In the genomic region with DNA sequence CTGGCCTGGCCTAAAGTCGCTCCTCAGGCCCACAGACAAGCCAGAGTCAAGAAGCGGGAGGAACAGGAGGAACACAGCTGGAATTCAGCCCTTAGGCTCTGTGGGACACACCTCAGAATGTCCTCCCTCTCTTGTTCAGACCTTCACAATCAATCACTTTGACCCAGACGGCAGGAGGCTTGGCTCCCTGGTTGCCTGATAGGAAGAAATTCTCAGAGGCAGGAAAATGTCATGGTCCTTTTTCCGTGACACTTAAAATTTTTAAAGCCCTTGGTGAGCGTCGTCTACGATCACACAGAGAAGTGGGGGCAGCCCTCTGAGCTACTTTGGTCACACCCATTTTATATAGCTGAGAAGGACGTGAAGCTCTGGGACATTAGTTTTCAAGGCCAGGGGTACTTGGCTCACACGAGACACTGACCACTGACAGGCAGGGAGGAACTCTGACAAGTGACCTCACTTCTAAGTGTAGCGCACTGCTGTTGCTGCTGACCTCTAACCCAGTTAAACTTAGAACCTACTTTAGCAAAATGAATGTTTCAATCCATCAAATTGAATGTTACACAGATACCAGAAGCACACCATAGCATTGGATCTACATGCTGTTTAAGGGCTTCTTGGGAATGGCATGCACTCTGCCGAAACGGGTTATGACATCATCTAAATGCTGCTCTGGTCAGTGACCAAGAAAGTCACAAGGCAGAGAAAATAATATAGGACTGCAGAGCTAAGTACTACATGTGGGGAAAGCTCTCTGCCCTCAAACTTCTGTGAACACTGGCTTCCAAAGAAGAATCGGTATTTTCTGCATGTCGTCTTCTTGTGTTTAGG, we compare ENCODE assay signal across 18 mouse cellular contexts.
DNase-seq lines count a peak whose midpoint lies in the region; ATAC-seq and TF ChIP-seq lines count a peak whose summit lies in the region.
"Had no signal": no experiment of that assay in that cellular context is flagged by ENCODE, and none has a peak within 500 bp of the region (broad histone marks: within the 10 kb centered on the region; RNA-seq: fewer than 3 reads in every experiment).

No protein-coding gene starts in this region.

- H3K36me3 ChIP-seq in heart, adult 2 months (ENCODE audit: control insufficient read depth, insufficient read depth, low read length): peaks cover 4% of the 10 kb centered on the region
- H3K36me3 ChIP-seq in midbrain, embryonic 11.5 days (ENCODE audit: control insufficient read depth, insufficient read depth, low read length): no peaks in the 10 kb centered on the region
- no peaks in the 10 kb centered on the region for H3K36me3 ChIP-seq in midbrain, embryonic 16.5 days (ENCODE audit: control insufficient read depth, insufficient read depth, low read length)
- H3K36me3 ChIP-seq: hindbrain, embryonic 15.5 days had no signal

- WGBS in heart, adult 2 months: 54% methylated on average over 14 of the region's 14 CpGs
- WGBS in midbrain, embryonic 11.5 days: 87% methylated on average over 14 of the region's 14 CpGs
- 85% methylated on average over 14 of the region's 14 CpGs for WGBS in midbrain, embryonic 16.5 days

- no peak overlapping the region for H3K4me3 ChIP-seq in heart, adult 2 months
- no peak overlapping the region for H3K4me3 ChIP-seq in midbrain, embryonic 11.5 days (ENCODE audit: low read depth, low read length)
- no peak overlapping the region for H3K4me3 ChIP-seq in midbrain, embryonic 16.5 days (ENCODE audit: low read depth, low read length)
- H3K4me3 ChIP-seq: hindbrain, embryonic 15.5 days; megakaryocyte, embryonic 14.5 days had no signal

- TF ChIP-seq EP300 in heart, adult 2 months (IDR thresholded peaks at IDR 0.05; ENCODE audit: insufficient read depth, low read depth, low read length): no peak

- no peak overlapping the region for H3K9ac ChIP-seq in heart, adult 2 months (ENCODE audit: low read depth, low read length)
- H3K9ac ChIP-seq in midbrain, embryonic 11.5 days (ENCODE audit: low read length): no peak overlapping the region
- no peak overlapping the region for H3K9ac ChIP-seq in midbrain, embryonic 16.5 days (ENCODE audit: low read depth, low read length)
- H3K9ac ChIP-seq: hindbrain, embryonic 15.5 days had no signal

- no peaks in the 10 kb centered on the region for H3K9me3 ChIP-seq in midbrain, embryonic 11.5 days (ENCODE audit: control insufficient read depth, low read length)
- H3K9me3 ChIP-seq in midbrain, embryonic 16.5 days (replicated peaks; ENCODE audit: control insufficient read depth, low read length, poor library complexity, severe bottlenecking): no peaks in the 10 kb centered on the region
- H3K9me3 ChIP-seq: hindbrain, embryonic 15.5 days; megakaryocyte, embryonic 14.5 days had no signal

- H3K4me2 ChIP-seq in midbrain, embryonic 11.5 days: no peak overlapping the region
- no peak overlapping the region for H3K4me2 ChIP-seq in midbrain, embryonic 16.5 days (ENCODE audit: low read length)
- H3K4me2 ChIP-seq: hindbrain, embryonic 15.5 days; liver, embryonic 11.5 days had no signal

- peaks cover 8% of the 10 kb centered on the region for H3K4me1 ChIP-seq in heart, adult 2 months (ENCODE audit: control insufficient read depth, insufficient read depth, low read length)
- no peaks in the 10 kb centered on the region for H3K4me1 ChIP-seq in midbrain, embryonic 11.5 days (ENCODE audit: control insufficient read depth, insufficient read depth, low read length)
- H3K4me1 ChIP-seq in midbrain, embryonic 16.5 days (ENCODE audit: control insufficient read depth, insufficient read depth, low read length): peaks cover 4% of the 10 kb centered on the region
- H3K4me1 ChIP-seq: hindbrain, embryonic 15.5 days; megakaryocyte, embryonic 14.5 days had no signal

- no peaks in the 10 kb centered on the region for H3K79me2 ChIP-seq in heart, adult 2 months (replicated peaks; ENCODE audit: control insufficient read depth, insufficient read depth, low read length)

- TF ChIP-seq POLR2A in heart, adult 2 months (IDR thresholded peaks at IDR 0.05; ENCODE audit: insufficient read depth, low read depth, low read length): no peak

- H3K27me3 ChIP-seq in heart, adult 2 months (ENCODE audit: control insufficient read depth, insufficient read depth, low read length): no peaks in the 10 kb centered on the region
- H3K27me3 ChIP-seq in midbrain, embryonic 11.5 days (ENCODE audit: control insufficient read depth, insufficient read depth, low read length): no peaks in the 10 kb centered on the region; the same call in 1 of the 2 replicates
- no peaks in the 10 kb centered on the region for H3K27me3 ChIP-seq in midbrain, embryonic 16.5 days (ENCODE audit: control insufficient read depth, insufficient read depth, low read depth, low read length)
- H3K27me3 ChIP-seq: hindbrain, embryonic 15.5 days; megakaryocyte, embryonic 14.5 days had no signal

- intact Hi-C loops in heart, adult 2 months (cut with DNase I): no loop called here

- no peak for TF ChIP-seq CTCF in heart, adult 2 months (IDR thresholded peaks at IDR 0.05)

- DNase-seq in heart, adult 2 months: no peak
- DNase-seq in heart, adult 9 months (ENCODE audit: low spot score in 2 of 2): no peak
- DNase-seq in midbrain, embryonic 11.5 days (ENCODE audit: low spot score, missing footprints): peak; percentile 56
- peak; percentile 47 for DNase-seq in adrenal gland, postnatal 10 days
- peak; percentile 21 for DNase-seq in mesoderm, embryonic 11.5 days (ENCODE audit: low read depth, low spot score)
- no peak for DNase-seq in cerebellum, adult 9-10 months
- DNase-seq: cerebellum, adult 2 months; kidney, postnatal 4 days; lung, adult 18-20 months; lung, postnatal 14 days; right cerebral cortex, postnatal 25 days had no signal

- no peak for ATAC-seq in midbrain, embryonic 11.5 days (ENCODE audit: low FRiP score)
- ATAC-seq in midbrain, embryonic 16.5 days: no peak
- no peak for ATAC-seq in activated CD4-positive, CD25-positive, alpha-beta regulatory T cell, adult 4 months
- ATAC-seq: forebrain, embryonic 16.5 days; intestine, embryonic 16.5 days had no signal

- H3K27ac ChIP-seq in heart, adult 2 months: peak overlapping the region; percentile 41; the same call in 1 of the 2 replicates
- H3K27ac ChIP-seq in midbrain, embryonic 11.5 days (ENCODE audit: low read depth, low read length): no peak overlapping the region
- no peak overlapping the region for H3K27ac ChIP-seq in midbrain, embryonic 16.5 days (ENCODE audit: low read length)
- H3K27ac ChIP-seq: hindbrain, embryonic 15.5 days had no signal

Comparison
In these comparisons a context has a peak if more than half of its experiments do, and no peak if none do; other contexts are left out.
1. DNase-seq: peak in midbrain, embryonic 11.5 days (single experiment), adrenal gland, postnatal 10 days (single experiment) and mesoderm, embryonic 11.5 days (single experiment); none in heart, adult 2 months (0 of 2), heart, adult 9 months (0 of 2) and cerebellum, adult 9-10 months (single experiment).